Mouse (Mus musculus) liver, adult 2 months (tissue): ENCODE measurements around the gene Asic4.

ENCODE experiments used
- CTCF ChIP-seq: fragments of 200-500 bp; IDR thresholded peaks from 2 replicates; pipeline ENCODE4 v1.5.1; 2011; ENCODE audit warnings: low read depth, low read length, control low read depth
- POLR2A ChIP-seq: fragments of 200-500 bp; IDR thresholded peaks from 2 replicates; pipeline ENCODE4 v1.6.1; 2011; ENCODE audit warnings: low read length, control low read depth; ENCODE audit not compliant: insufficient read depth; ENCODE audit errors: extremely low read depth

GRCm38 (mm10) chr1:75512550-75512949 is 62.3 kb downstream of the Asic4 start:
- TF ChIP-seq CTCF: no peak
- TF ChIP-seq POLR2A: no peak
